Mouse (Mus musculus) heart, embryonic 14.5 days (tissue): ENCODE measurements around the gene Camta1. TPM values are rescaled to one million over a fixed set of nuclear protein-coding genes. Genes with fewer than 3 reads are reported as not detected.
A peak's percentile ranks its signal among the peaks of the same experiment; 100 is the strongest.

ENCODE experiments used
- ATAC-seq: fragments of 200-750 bp; cut with Nextera tagmentation; 2 replicates; pipeline ENCODE4 v1.8.0; 2017; ENCODE audit warnings: low read depth, moderate TSS enrichment; ENCODE audit not compliant: insufficient number of reproducible peaks, insufficient read depth, low FRiP score
- H3K27ac ChIP-seq, 2 experiments: fragments of 200-500 bp in 1 of 2; fragments of 300-500 bp in 1 of 2; sonication (generic) in 1 of 2; replicated peaks in 1 of 2; 2 replicates each; pipeline ENCODE4 v1.5.1; 2012 to 2014; ENCODE audit warnings: low read depth in 2 of 2, low read length in 2 of 2, control low read depth in 1 of 2, mild to moderate bottlenecking in 1 of 2, mixed read lengths in 1 of 2; ENCODE audit not compliant: control insufficient read depth in 1 of 2, insufficient read depth in 1 of 2
- H3K27me3 ChIP-seq: fragments of 300-500 bp; sonication (generic); 2 replicates; pipeline ENCODE4 v1.6.1; 2014; ENCODE audit warnings: mild to moderate bottlenecking, low read length, control low read depth; ENCODE audit not compliant: control insufficient read depth, insufficient read depth
- H3K36me3 ChIP-seq: fragments of 300-500 bp; sonication (generic); 2 replicates; pipeline ENCODE4 v1.6.1; 2014; ENCODE audit warnings: mild to moderate bottlenecking, control low read depth, low read length, mixed read lengths; ENCODE audit not compliant: control insufficient read depth, insufficient read depth
- H3K4me1 ChIP-seq, 2 experiments: fragments of 200-500 bp in 1 of 2; fragments of 300-500 bp in 1 of 2; sonication (generic) in 1 of 2; 2 replicates each; pipeline ENCODE4 v1.6.1; 2012 to 2014; ENCODE audit warnings: low read length in 2 of 2, control low read depth in 1 of 2, mixed read lengths in 1 of 2; ENCODE audit not compliant: control insufficient read depth in 2 of 2, insufficient read depth in 2 of 2
- H3K4me2 ChIP-seq: fragments of 300-500 bp; sonication (generic); 2 replicates; pipeline ENCODE4 v1.6.1; 2014; ENCODE audit warnings: mild to moderate bottlenecking, low read length
- H3K4me3 ChIP-seq, 2 experiments: fragments of 200-500 bp in 1 of 2; fragments of 300-500 bp in 1 of 2; sonication (generic) in 1 of 2; 2 replicates each; pipeline ENCODE4 v1.5.1; 2012 to 2014; ENCODE audit warnings: low read length in 2 of 2, mild to moderate bottlenecking in 2 of 2, control low read depth in 1 of 2, low read depth in 1 of 2, moderate library complexity in 1 of 2; ENCODE audit not compliant: control insufficient read depth in 1 of 2, insufficient read depth in 1 of 2
- H3K9ac ChIP-seq: fragments of 300-500 bp; sonication (generic); 2 replicates; pipeline ENCODE4 v1.6.1; 2014; ENCODE audit warnings: mild to moderate bottlenecking, low read length
- H3K9me3 ChIP-seq: fragments of 300-500 bp; sonication (generic); 2 replicates; pipeline ENCODE4 v1.6.1; 2016; ENCODE audit warnings: low read length, control low read depth; ENCODE audit not compliant: control insufficient read depth
- WGBS: fragments of 180-500 bp; shearing (Covaris S2); extraction: QIAGEN DNeasy Blood & Tissue Kit; methylation state at CpG from one replicate; pipeline ENCODE4 v1.1.7; 2014; 5-methylcytosine and 5-hydroxymethylcytosine counted together
- polyA plus RNA-seq: library from polyadenylated mRNA; unstranded; fragments of >200 nt; fragmentation: Nextera tagmentation; extraction: Ambion mirVana; gene quantifications from 2 replicates; pipeline ENCODE4 v1.2.1, GENCODE M21; 2014

Camta1 gene
- polyA plus RNA-seq, 1 experiment from 2014 or later = 150 TPM

DNA sequence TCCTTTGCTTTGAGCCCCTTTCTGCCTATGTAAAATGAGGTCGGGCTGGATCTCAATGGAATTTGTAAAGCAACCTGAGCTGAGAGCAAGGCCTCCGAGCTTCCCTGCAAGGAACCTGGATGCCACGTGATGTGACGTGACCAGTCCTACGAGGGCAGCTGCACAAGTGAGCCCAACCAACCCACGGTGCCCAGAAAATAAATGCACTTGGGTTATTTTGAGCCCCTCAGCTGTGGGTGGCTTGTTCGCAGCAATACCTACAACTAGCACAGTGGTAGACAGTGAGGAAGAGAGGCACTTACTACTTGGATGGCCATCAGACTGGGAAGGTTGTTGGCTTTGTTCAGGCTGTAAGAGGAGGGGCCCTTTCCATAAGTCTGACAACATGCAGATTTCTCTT lies 747.1 kb downstream of the Camta1 start:
- Histone ChIP-seq H3K4me2 (no peak overlapping the region), H3K4me1 (no peaks in the 10 kb centered on the region), H3K36me3 (no peaks in the 10 kb centered on the region), H3K27ac (no peak overlapping the region), H3K9ac (no peak overlapping the region), H3K9me3 (no peaks in the 10 kb centered on the region), H3K4me3 (no peak overlapping the region), H3K27me3 (0 out of 2 replicates have a peak, but pooled peaks cover 3% of the 10 kb centered on the region)
- WGBS = 76% methylated on average over 7 of the region's 7 CpGs
- ATAC-seq = no peak

GRCm38 (mm10) chr4:151111226-151111625 lies 750.5 kb downstream of the Camta1 start:
- WGBS = 38% methylated on average over 8 of the region's 8 CpGs
- H3K27me3 ChIP-seq = peaks cover 6% of the 10 kb centered on the region; the same call in 1 of the 2 replicates

DNA sequence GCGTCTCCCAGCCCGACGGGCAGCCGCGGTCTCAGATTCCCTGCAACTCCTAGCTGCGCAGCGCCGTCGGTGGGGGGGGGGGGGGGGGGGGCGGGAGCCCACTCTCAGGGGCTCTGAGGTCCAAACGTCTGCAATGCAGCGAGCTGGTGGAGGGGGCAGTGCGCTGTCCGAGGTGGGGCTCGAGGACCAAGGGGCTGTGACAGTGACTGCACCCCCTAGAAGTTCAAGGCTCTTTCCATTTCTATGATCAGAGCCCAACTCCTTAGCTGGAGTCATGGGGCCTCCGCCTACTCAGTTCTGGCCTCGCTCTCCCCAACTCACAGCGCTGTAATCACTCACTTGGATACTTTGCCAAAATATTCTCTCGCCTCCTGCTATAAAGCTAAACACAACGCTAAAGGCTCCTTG lies 752.8 kb downstream of the Camta1 start:
- Histone ChIP-seq H3K27ac (peak overlapping the region; percentile 37 to 95; a peak in 3 of 4 replicates), H3K4me1 (peaks cover 6 to 18% of the 10 kb centered on the region in 2 experiments), H3K27me3 (peaks cover 6% of the 10 kb centered on the region; the same call in 1 of the 2 replicates), H3K9me3 (no peaks in the 10 kb centered on the region), H3K9ac (peak overlapping the region; percentile 97), H3K4me2 (peak overlapping the region; percentile 80), H3K4me3 (peak overlapping the region; percentile 55 to 87), H3K36me3 (no peaks in the 10 kb centered on the region)
- WGBS = 4% methylated on average over 16 of the region's 20 CpGs
- no peak; the same call in 1 of the 2 replicates for ATAC-seq

More at GRCm38 (mm10) chr4:151111226-151111625, 750.5 kb downstream of the Camta1 start:
- no peak overlapping the region for H3K4me2 ChIP-seq
- H3K9ac ChIP-seq = no peak overlapping the region
- no peak for ATAC-seq
- H3K9me3 ChIP-seq = no peaks in the 10 kb centered on the region
- peaks cover 0 to 5% of the 10 kb centered on the region in 2 experiments; a peak in 2 of 4 replicates for H3K4me1 ChIP-seq
- H3K36me3 ChIP-seq = no peaks in the 10 kb centered on the region
- H3K27ac ChIP-seq = no peak overlapping the region
- no peak overlapping the region for H3K4me3 ChIP-seq

DNA sequence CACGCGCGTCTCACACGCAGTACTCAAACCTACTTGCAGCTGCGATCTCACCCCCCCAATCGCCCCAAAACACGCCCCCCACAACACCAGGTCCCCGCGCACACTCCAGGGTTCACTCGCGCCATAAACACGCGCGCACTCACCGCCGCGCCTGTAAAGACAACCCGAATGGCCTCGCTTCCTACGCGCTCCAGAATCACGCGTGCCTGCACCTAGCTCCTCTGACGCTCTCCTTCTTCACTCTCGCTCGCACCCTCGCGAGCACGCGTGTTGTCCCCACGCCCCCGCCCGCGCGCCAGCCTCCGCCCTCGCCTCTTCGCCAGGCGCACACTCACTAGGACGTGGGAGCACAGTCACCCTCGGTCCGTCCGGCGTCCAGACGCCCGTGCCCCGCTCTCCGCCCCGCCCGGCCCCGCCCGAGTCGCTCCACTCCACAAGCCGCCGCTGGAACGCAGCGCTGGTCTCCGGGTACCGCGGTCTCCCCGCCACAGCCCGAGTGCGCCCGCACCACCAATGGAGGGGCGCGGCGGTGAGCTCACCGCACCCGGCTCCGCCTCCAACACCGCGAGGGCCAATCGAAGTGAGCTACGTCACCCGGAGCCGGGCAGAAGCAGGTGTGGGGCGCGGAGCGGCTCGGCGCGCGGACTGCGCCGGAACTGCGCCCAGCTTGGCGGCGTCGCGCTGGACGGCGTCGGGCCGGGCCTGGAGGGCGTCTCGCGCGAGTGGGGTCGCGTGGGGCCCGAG lies 753.5 kb downstream of the Camta1 start:
- no peaks in the 10 kb centered on the region for H3K9me3 ChIP-seq
- peaks cover 9 to 24% of the 10 kb centered on the region in 2 experiments for H3K4me1 ChIP-seq
- WGBS = under 1% methylated on average over 98 of the region's 101 CpGs
- peaks cover 6% of the 10 kb centered on the region; the same call in 1 of the 2 replicates for H3K27me3 ChIP-seq
- peak overlapping the region; percentile 97 for H3K9ac ChIP-seq
- peak overlapping the region; percentile 55 to 87 for H3K4me3 ChIP-seq
- peak overlapping the region; percentile 80 for H3K4me2 ChIP-seq
- no peaks in the 10 kb centered on the region for H3K36me3 ChIP-seq
- H3K27ac ChIP-seq = peak overlapping the region; percentile 90 to 95
- ATAC-seq = peak; percentile 97

DNA sequence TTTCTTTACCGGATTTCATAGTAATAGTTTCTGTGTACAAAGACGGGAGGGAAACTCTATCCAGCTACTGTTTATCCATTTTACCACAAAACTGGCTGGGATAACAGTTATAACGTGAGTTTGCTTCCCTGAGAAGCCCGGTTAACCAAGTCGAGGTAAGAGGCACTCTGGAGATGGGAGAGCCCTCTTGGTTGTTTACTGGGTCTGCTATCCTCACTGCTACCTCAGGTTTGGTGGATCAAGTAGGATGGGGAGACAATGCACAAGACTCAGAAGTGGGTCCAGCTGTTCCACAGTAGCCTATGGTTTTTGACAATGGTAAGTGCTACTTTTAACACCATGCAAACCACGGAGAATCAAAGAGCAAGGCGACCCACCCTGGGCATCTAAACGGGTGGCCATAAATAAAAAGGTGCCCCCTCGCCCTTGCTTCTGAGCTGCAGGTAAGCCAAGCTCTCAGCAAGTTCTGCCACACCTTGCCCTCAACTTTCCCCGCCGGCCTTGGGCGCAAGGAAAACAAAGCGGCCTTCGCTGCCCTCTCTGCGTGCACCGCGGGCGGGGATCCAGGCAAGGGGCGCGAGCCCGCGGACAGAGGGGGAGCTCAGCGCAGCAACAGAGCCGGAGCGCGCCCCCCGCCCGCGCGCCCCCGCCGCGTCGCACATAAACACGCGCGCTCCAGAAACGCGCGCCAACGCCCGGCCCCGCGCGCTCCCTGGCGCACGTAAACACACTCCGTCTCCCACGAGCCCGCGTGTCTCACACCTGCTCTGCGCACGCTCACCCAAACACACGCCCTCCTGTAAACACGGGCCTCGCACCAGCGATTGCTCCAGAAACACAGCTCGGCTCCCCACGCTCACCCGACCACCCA lies 754.3 kb downstream of the Camta1 start:
- WGBS = 3% methylated on average over 60 of the region's 60 CpGs
- H3K4me1 ChIP-seq = peaks cover 13 to 32% of the 10 kb centered on the region in 2 experiments
- H3K4me2 ChIP-seq = peak overlapping the region; percentile 80
- peaks cover 6% of the 10 kb centered on the region; the same call in 1 of the 2 replicates for H3K27me3 ChIP-seq
- H3K4me3 ChIP-seq = peak overlapping the region; percentile 55 to 87
- H3K27ac ChIP-seq = peak overlapping the region; percentile 90 to 95
- H3K9me3 ChIP-seq = no peaks in the 10 kb centered on the region
- H3K36me3 ChIP-seq = no peaks in the 10 kb centered on the region
- peak overlapping the region; percentile 97 for H3K9ac ChIP-seq
- no peak for ATAC-seq

DNA sequence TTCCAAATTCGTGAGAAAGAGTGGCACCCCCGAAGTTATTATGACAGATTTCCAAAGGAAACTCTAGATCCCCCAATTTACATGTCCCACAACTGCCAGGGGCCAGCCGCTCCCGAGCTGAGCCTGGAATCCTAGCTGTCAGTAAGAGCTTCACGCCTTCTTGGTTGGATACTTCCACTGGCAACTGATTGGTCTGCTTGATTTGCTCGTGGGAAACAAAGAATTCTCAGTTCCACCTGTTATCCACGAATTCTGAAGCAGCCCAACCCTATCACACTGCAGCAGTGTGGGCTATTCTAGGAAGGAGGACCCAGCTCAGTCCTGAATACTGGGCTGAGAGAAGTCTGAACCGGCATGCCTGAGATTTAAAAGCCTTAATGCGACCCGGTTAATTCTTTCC lies 755.2 kb downstream of the Camta1 start:
- peak overlapping the region; percentile 80 to 95 for H3K27ac ChIP-seq
- H3K36me3 ChIP-seq = no peaks in the 10 kb centered on the region
- H3K27me3 ChIP-seq = peaks cover 6% of the 10 kb centered on the region; the same call in 1 of the 2 replicates
- 23% methylated on average over 10 of the region's 10 CpGs for WGBS
- no peak for ATAC-seq
- H3K4me3 ChIP-seq = peak overlapping the region; percentile 33 to 87
- H3K9me3 ChIP-seq = no peaks in the 10 kb centered on the region
- peak overlapping the region; percentile 97 for H3K9ac ChIP-seq
- peak overlapping the region; percentile 80 for H3K4me2 ChIP-seq
- H3K4me1 ChIP-seq = peaks cover 16 to 37% of the 10 kb centered on the region in 2 experiments

- peak overlapping the region; percentile 55 to 95 for H3K27ac ChIP-seq
- H3K9me3 ChIP-seq = no peaks in the 10 kb centered on the region
- peaks cover 16 to 39% of the 10 kb centered on the region in 2 experiments for H3K4me1 ChIP-seq
- H3K4me2 ChIP-seq = peak overlapping the region; percentile 80
- peak overlapping the region; percentile 97 for H3K9ac ChIP-seq
- H3K36me3 ChIP-seq = no peaks in the 10 kb centered on the region
- WGBS = 49% methylated on average over 6 of the region's 6 CpGs
- H3K4me3 ChIP-seq = peak overlapping the region in 1 of 2 experiments; percentile 87; a peak in 2 of 4 replicates
- peaks cover 6% of the 10 kb centered on the region; the same call in 1 of the 2 replicates for H3K27me3 ChIP-seq
- ATAC-seq = no peak
These were observed 755.8 kb downstream of the Camta1 start for GRCm38 (mm10) chr4:151105886-151106285.
